8 mouse cellular contexts compared by ENCODE assay signal in genomic region chr2:152678302-152678701, GRCm38 (mm10). TPM values are rescaled to one million over a fixed set of nuclear protein-coding genes. Genes with fewer than 3 reads are reported as not detected.
DNase-seq lines count a peak whose midpoint lies in the region; ATAC-seq lines count a peak whose summit lies in the region.

No protein-coding gene starts in this region.

- no peak overlapping the region for H3K4me3 ChIP-seq in forebrain, embryonic 15.5 days

- no peaks in the 10 kb centered on the region for H3K27me3 ChIP-seq in forebrain, embryonic 15.5 days

- peak; percentile 26 to 45 for DNase-seq in cerebellum, adult 18-20 months
- DNase-seq in cerebellum, adult 11-12 months: no peak
- DNase-seq in right cerebral cortex, adult 18-20 months: peak; percentile 48
- DNase-seq in right cerebral cortex, postnatal 36 days (ENCODE audit: low spot score in 2 of 2): no peak
- DNase-seq in lung, postnatal 10 days: peak; percentile 71
- DNase-seq in spleen, adult 12 weeks (ENCODE audit: low spot score): no peak
- no peak for DNase-seq in urinary bladder, postnatal 14 days (ENCODE audit: low spot score)

- H3K36me3 ChIP-seq in forebrain, embryonic 15.5 days: peaks cover 88% of the 10 kb centered on the region

- no peaks in the 10 kb centered on the region for H3K9me3 ChIP-seq in forebrain, embryonic 15.5 days

- no peak overlapping the region for H3K9ac ChIP-seq in forebrain, embryonic 15.5 days (replicated peaks)

- no peak overlapping the region for H3K4me2 ChIP-seq in forebrain, embryonic 15.5 days (replicated peaks)

- H3K27ac ChIP-seq in forebrain, embryonic 15.5 days (replicated peaks): no peak overlapping the region

- peaks cover 32% of the 10 kb centered on the region for H3K4me1 ChIP-seq in forebrain, embryonic 15.5 days

- ATAC-seq in forebrain, embryonic 15.5 days (replicated peaks): 0 out of 2 replicates have a peak, but pooled peaks have one; percentile 51

- WGBS in forebrain, embryonic 15.5 days: 53% methylated on average over 3 of the region's 3 CpGs

RNA-seq across cellular contexts. Expression of gene Mcts2, which starts 8.5 kb away (rescaled TPM):
- polyA plus RNA-seq in forebrain, embryonic 15.5 days (2015; fragmentation: Nextera tagmentation; extraction: Ambion mirVana): 33.6 and 34.4 TPM in 2 replicates

RNA-seq across cellular contexts. Expression of gene H13, which starts 9.0 kb away (rescaled TPM):
- polyA plus RNA-seq in forebrain, embryonic 15.5 days (2015; fragmentation: Nextera tagmentation; extraction: Ambion mirVana): 159 and 164 TPM in 2 replicates

RNA-seq across cellular contexts. Expression of gene Rem1, which starts 51.6 kb away (rescaled TPM):
- polyA plus RNA-seq in forebrain, embryonic 15.5 days (2015; fragmentation: Nextera tagmentation; extraction: Ambion mirVana): 0.36 and 0.62 TPM in 2 replicates

RNA-seq across cellular contexts. Expression of gene Defb25, which starts 55.4 kb away (rescaled TPM):
- not detected in 2 replicates for polyA plus RNA-seq in forebrain, embryonic 15.5 days (2015; fragmentation: Nextera tagmentation; extraction: Ambion mirVana)

RNA-seq across cellular contexts. Expression of gene Id1, which starts 57.7 kb away (rescaled TPM):
- polyA plus RNA-seq in forebrain, embryonic 15.5 days (2015; fragmentation: Nextera tagmentation; extraction: Ambion mirVana): 26.3 and 32.0 TPM in 2 replicates

Comparison
In these comparisons a context has a peak if more than half of its experiments do, and no peak if none do; other contexts are left out.
1. DNase-seq: peak in cerebellum, adult 18-20 months (2 of 2), right cerebral cortex, adult 18-20 months (single experiment) and lung, postnatal 10 days (single experiment); none in cerebellum, adult 11-12 months (single experiment), right cerebral cortex, postnatal 36 days (0 of 2), spleen, adult 12 weeks (single experiment) and urinary bladder, postnatal 14 days (single experiment).